Mouse (Mus musculus): ENCODE results near the gene Oxsr1. TPM values are rescaled to one million over a fixed set of nuclear protein-coding genes. Genes with fewer than 3 reads are reported as not detected.
"Not testable (repeated sequence)": the region's sequence is repeated elsewhere in the genome, so short reads cannot be mapped to it uniquely, and the experiment has no call there.

Oxsr1 gene
- total RNA-seq, 2 experiments from 2014 or later: 32.1 to 33.8 TPM

- DNase-seq (ENCODE audit: low spot score in 2 of 2): no peak
Measured at GRCm38 (mm10) chr9:119276321-119276720, 45.9 kb downstream of the Oxsr1 start.

GRCm38 (mm10) chr9:119274814-119275213 lies 47.4 kb downstream of the Oxsr1 start:
- DNase-seq (ENCODE audit: low spot score in 2 of 2): not testable (repeated sequence)

GRCm38 (mm10) chr9:119271496-119271895 lies 50.7 kb downstream of the Oxsr1 start:
- no peak for DNase-seq (ENCODE audit: low spot score in 2 of 2)

GRCm38 (mm10) chr9:119268588-119269145 lies 53.6 kb downstream of the Oxsr1 start:
- DNase-seq (ENCODE audit: low spot score in 2 of 2): peak in 1 of 2 experiments; percentile 28

GRCm38 (mm10) chr9:119268120-119268519 lies 54.1 kb downstream of the Oxsr1 start:
- no peak for DNase-seq (ENCODE audit: low spot score in 2 of 2)

- not testable (repeated sequence) for DNase-seq (ENCODE audit: low spot score in 2 of 2)
Measured at GRCm38 (mm10) chr9:119266121-119266395, 56.2 kb downstream of the Oxsr1 start.

GRCm38 (mm10) chr9:119265373-119266120 lies 56.7 kb downstream of the Oxsr1 start:
- DNase-seq (ENCODE audit: low spot score in 2 of 2): not testable (repeated sequence)

- no peak for DNase-seq (ENCODE audit: low spot score in 2 of 2)
Measured at GRCm38 (mm10) chr9:119263067-119263466, 59.2 kb downstream of the Oxsr1 start.

GRCm38 (mm10) chr9:119260825-119261224 lies 61.4 kb downstream of the Oxsr1 start:
- DNase-seq (ENCODE audit: low spot score in 2 of 2): no peak

GRCm38 (mm10) chr9:119258785-119259184 lies 63.4 kb downstream of the Oxsr1 start:
- DNase-seq (ENCODE audit: low spot score in 2 of 2): no peak

- no peak for DNase-seq (ENCODE audit: low spot score in 2 of 2)
Measured at GRCm38 (mm10) chr9:119258128-119258527, 64.1 kb downstream of the Oxsr1 start.

GRCm38 (mm10) chr9:119256161-119256560 lies 66.1 kb downstream of the Oxsr1 start:
- no peak for DNase-seq (ENCODE audit: low spot score in 2 of 2)

- DNase-seq (ENCODE audit: low spot score in 2 of 2): no peak
Measured at GRCm38 (mm10) chr9:119255096-119255495, 67.1 kb downstream of the Oxsr1 start.

- no peak for DNase-seq (ENCODE audit: low spot score in 2 of 2)
Measured at GRCm38 (mm10) chr9:119254187-119254586, 68.0 kb downstream of the Oxsr1 start.

- no peak for DNase-seq (ENCODE audit: low spot score in 2 of 2)
Measured at GRCm38 (mm10) chr9:119247996-119248395, 74.2 kb downstream of the Oxsr1 start.

GRCm38 (mm10) chr9:119246826-119247225 lies 75.4 kb downstream of the Oxsr1 start:
- no peak for DNase-seq (ENCODE audit: low spot score in 2 of 2)

- no peak for DNase-seq (ENCODE audit: low spot score in 2 of 2)
Measured at GRCm38 (mm10) chr9:119243981-119244380, 78.2 kb downstream of the Oxsr1 start.

- no peak for DNase-seq (ENCODE audit: low spot score in 2 of 2)
Measured at GRCm38 (mm10) chr9:119241169-119241865, 80.9 kb downstream of the Oxsr1 start.

GRCm38 (mm10) chr9:119240286-119240997 lies 81.8 kb downstream of the Oxsr1 start:
- peak in 1 of 2 experiments; percentile 11 for DNase-seq (ENCODE audit: low spot score in 2 of 2)

GRCm38 (mm10) chr9:119239274-119239673 lies 83.0 kb downstream of the Oxsr1 start:
- DNase-seq (ENCODE audit: low spot score in 2 of 2): no peak

GRCm38 (mm10) chr9:119238796-119239195 lies 83.4 kb downstream of the Oxsr1 start:
- DNase-seq (ENCODE audit: low spot score in 2 of 2): no peak

GRCm38 (mm10) chr9:119231552-119231951 lies 90.7 kb downstream of the Oxsr1 start:
- no peak for DNase-seq (ENCODE audit: low spot score in 2 of 2)

Measured in left cerebral cortex, adult 18-20 months (tissue).